Mouse (Mus musculus) stomach, postnatal 0 days (tissue): Measurements from ENCODE around the gene Cipc. TPM values are rescaled to one million over a fixed set of nuclear protein-coding genes. Genes with fewer than 3 reads are reported as not detected.

Experiments
- ATAC-seq: fragments of 200-750 bp; cut with Nextera tagmentation; 2 replicates; pipeline ENCODE4 v1.8.0; 2017; ENCODE audit not compliant: low FRiP score, low TSS enrichment
- DNase-seq: peaks from one replicate; pipeline ENCODE4 v3.0.0-alpha.2; 2016; ENCODE audit warnings: low spot score
- H3K27ac ChIP-seq: fragments of 300-500 bp; sonication (generic); replicated peaks from 2 replicates; pipeline ENCODE4 v1.5.1; 2014; ENCODE audit warnings: mild to moderate bottlenecking, control low read depth
- H3K27me3 ChIP-seq: fragments of 300-500 bp; sonication (generic); 2 replicates; pipeline ENCODE4 v1.6.1; 2014; ENCODE audit warnings: low read length; ENCODE audit not compliant: control insufficient read depth, insufficient read depth
- H3K36me3 ChIP-seq: fragments of 300-500 bp; sonication (generic); 2 replicates; pipeline ENCODE4 v1.6.1; 2014; ENCODE audit warnings: low read length, mixed read lengths; ENCODE audit not compliant: control insufficient read depth, insufficient read depth
- H3K4me1 ChIP-seq: fragments of 300-500 bp; sonication (generic); replicated peaks from 2 replicates; pipeline ENCODE4 v1.6.1; 2014; ENCODE audit warnings: antibody characterized with exemption; ENCODE audit not compliant: control insufficient read depth, insufficient read depth
- H3K4me2 ChIP-seq: fragments of 300-500 bp; sonication (generic); replicated peaks from 2 replicates; pipeline ENCODE4 v1.6.1; 2014; ENCODE audit warnings: low read depth, mild to moderate bottlenecking, control low read depth, moderate library complexity
- H3K4me3 ChIP-seq: fragments of 300-500 bp; sonication (generic); 2 replicates; pipeline ENCODE4 v1.5.1; 2014; ENCODE audit warnings: low read depth, low read length, control low read depth
- H3K9ac ChIP-seq: fragments of 300-500 bp; sonication (generic); 2 replicates; pipeline ENCODE4 v1.6.1; 2014; ENCODE audit warnings: mild to moderate bottlenecking, low read length, control low read depth, mixed read lengths
- H3K9me3 ChIP-seq: fragments of 300-500 bp; sonication (generic); 2 replicates; pipeline ENCODE4 v1.6.1; 2016; ENCODE audit warnings: low read length; ENCODE audit not compliant: control insufficient read depth
- CTCF ChIP-seq: IDR thresholded peaks from 2 replicates; pipeline ENCODE4 v1.5.1; 2016; ENCODE audit warnings: antibody characterized with exemption, low read depth, mild to moderate bottlenecking, moderate library complexity
- EP300 ChIP-seq: optimal IDR thresholded peaks from 2 replicates; pipeline ENCODE3; 2016; ENCODE audit warnings: antibody characterized with exemption
- WGBS: fragments of 180-500 bp; shearing (Covaris S2); extraction: QIAGEN DNeasy Blood & Tissue Kit; methylation state at CpG from one replicate; pipeline ENCODE4 v1.1.7; 2014; 5-methylcytosine and 5-hydroxymethylcytosine counted together
- polyA plus RNA-seq: library from polyadenylated mRNA; unstranded; fragments of >200 nt; fragmentation: Nextera tagmentation; extraction: Ambion mirVana; gene quantifications from 2 replicates; pipeline ENCODE4 v1.2.1, GENCODE M21; 2015

Gene Cipc
- polyA plus RNA-seq, 1 experiment from 2014 or later, result 10.1 TPM

DNA sequence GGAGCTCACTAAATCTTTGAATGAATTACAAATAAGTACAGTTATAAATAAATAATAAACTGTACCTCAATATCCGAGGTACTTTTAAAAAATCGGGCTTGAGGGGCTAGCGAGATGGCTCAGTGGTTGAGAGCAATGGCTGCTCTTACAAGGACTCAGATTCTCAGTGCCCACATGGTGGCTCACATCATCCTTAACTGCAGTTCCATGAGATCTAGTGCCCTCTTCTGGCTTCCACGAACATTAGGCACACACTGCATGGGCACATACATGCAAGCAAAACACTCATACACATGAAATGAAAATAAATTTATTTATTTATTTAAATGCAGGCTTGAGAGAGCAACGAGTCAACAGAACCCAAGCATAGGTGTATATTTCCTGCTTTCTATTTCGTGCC, 49.1 kb downstream of the Cipc start:
- no peaks in the 10 kb centered on the region for H3K4me1 ChIP-seq
- no peak overlapping the region for H3K27ac ChIP-seq
- ATAC-seq (no peak), DNase-seq (no peak)
- H3K4me2 ChIP-seq, result no peak overlapping the region
- WGBS, result 76% methylated on average over 6 of the region's 6 CpGs
- no peak overlapping the region for H3K9ac ChIP-seq
- no peaks in the 10 kb centered on the region for H3K9me3 ChIP-seq
- H3K36me3 ChIP-seq, result no peaks in the 10 kb centered on the region
- TF ChIP-seq EP300 (no peak), CTCF (no peak)
- H3K4me3 ChIP-seq, result no peak overlapping the region
- no peaks in the 10 kb centered on the region for H3K27me3 ChIP-seq

DNA sequence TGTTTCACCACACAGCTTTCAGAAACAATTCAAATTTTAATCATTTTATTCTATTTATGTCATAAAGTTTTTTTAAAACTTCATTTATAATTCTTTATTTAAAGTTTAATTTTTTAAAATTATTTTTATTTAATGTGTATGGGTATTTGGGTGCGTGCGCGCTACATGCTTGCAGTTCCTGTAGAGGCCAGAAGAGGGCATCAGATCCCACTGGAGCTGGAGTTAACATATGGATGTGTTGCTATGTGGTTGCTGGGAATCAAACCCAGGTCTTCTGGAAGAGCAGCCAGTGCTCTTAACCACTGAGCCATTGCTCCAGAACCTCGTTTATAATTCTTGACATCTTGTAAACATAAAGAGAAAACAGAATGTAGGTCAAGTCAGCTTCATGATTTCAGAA, 51.9 kb downstream of the Cipc start:
- Histone ChIP-seq H3K4me2 (no peak overlapping the region), H3K9ac (no peak overlapping the region)

DNA sequence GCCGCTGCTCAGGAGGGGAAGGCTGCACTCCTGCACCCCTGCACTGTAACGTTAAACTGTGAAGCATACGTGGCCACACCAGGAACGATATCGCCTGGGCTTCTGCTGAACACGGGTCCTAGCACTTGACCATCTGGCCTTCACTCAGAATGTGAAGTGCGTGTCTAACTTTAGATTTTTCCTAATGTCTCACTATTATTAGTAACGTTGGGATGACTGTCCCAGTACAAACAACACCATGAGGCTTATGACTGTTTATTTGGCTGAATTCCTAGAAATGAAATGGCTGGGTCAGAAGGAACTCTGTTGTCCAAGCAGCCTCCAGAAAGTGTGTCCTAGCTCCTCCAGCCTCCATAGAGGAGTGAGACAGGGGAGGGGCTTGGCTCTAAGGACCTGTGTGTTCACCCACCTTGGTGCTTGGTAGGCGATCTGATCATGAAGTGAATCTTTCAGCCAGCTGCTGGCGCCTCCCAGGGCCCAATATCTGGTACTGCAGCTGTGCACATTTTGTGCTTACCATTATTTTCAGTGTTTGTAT, 52.5 kb downstream of the Cipc start:
- no peak overlapping the region for H3K9ac ChIP-seq
- DNase-seq (no peak), ATAC-seq (no peak)
- no peaks in the 10 kb centered on the region for H3K4me1 ChIP-seq
- H3K4me3 ChIP-seq, result no peak overlapping the region
- TF ChIP-seq CTCF (peak; percentile 44), EP300 (no peak)
- no peak overlapping the region for H3K27ac ChIP-seq
- no peak overlapping the region for H3K4me2 ChIP-seq
- no peaks in the 10 kb centered on the region for H3K9me3 ChIP-seq
- no peaks in the 10 kb centered on the region for H3K27me3 ChIP-seq
- 63% methylated on average over 10 of the region's 10 CpGs for WGBS
- H3K36me3 ChIP-seq, result no peaks in the 10 kb centered on the region

More for the DNA sequence above, 51.9 kb downstream of the Cipc start:
- TF ChIP-seq EP300, result no peak
- peak; percentile 46 for TF ChIP-seq CTCF
- DNase-seq (no peak), ATAC-seq (no peak)
- Histone ChIP-seq H3K27ac (no peak overlapping the region), H3K9me3 (no peaks in the 10 kb centered on the region), H3K4me3 (no peak overlapping the region), H3K4me1 (no peaks in the 10 kb centered on the region), H3K27me3 (no peaks in the 10 kb centered on the region), H3K36me3 (no peaks in the 10 kb centered on the region)
- WGBS, result 77% methylated on average over 4 of the region's 4 CpGs

DNA sequence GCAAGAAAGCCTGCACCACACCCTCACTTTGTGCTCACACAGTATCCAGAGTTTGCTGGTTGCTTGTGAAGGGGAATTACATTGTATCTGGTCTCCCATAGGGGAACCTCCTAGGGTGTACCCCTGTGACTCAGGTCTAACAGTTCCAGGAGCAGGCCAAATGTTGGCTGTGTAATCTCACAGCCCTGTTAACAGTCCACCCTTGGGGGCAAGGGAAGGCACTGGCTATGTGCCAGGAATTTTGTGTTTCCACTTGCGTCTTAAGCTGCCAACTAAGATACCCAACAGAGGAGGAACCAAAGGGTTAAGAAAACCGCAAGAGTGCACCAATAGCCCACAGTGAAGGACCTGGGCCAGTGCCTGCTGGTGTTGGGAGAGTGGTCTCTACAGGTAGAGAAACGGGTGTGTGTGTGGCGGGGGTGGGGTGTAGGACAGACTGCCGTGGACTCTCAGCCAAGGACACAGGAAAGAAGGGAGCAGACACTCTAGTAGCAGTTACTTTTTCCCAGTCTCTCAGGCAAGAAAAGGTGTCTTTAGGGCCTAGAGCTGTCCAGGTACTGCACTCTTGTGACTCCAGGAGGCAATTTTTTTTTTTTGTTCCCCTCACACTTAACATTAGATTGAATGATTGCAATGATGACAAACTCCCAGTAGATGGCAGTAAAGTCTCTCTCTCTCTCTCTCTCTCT, 53.5 kb downstream of the Cipc start:
- Histone ChIP-seq H3K4me3 (no peak overlapping the region), H3K4me1 (no peaks in the 10 kb centered on the region), H3K9ac (no peak overlapping the region), H3K9me3 (no peaks in the 10 kb centered on the region), H3K27me3 (no peaks in the 10 kb centered on the region), H3K36me3 (no peaks in the 10 kb centered on the region), H3K27ac (no peak overlapping the region), H3K4me2 (no peak overlapping the region)
- DNase-seq (no peak), ATAC-seq (peak; percentile 31)
- TF ChIP-seq EP300 (no peak), CTCF (peak; percentile 68)
- 44% methylated on average over 5 of the region's 5 CpGs for WGBS

DNA sequence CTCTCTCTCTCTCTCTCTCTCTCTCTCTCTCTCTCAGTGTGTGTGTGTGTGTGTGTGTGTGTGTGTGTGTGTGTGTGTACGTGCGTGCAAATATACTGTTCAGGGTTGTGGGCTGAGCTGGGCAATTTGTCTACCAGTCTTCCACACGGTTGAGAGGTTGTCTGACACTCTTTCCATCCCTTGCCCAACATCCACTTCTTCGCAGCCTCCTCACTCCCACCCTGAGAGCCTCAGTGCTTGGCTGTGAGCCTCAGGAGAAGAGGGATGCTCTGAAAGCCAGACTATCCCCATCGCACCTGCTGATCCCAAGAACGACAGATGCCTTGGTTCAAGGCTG, 54.0 kb downstream of the Cipc start:
- H3K27ac ChIP-seq, result no peak overlapping the region
- no peak for TF ChIP-seq CTCF
- TF ChIP-seq EP300, result no peak
- H3K4me1 ChIP-seq, result no peaks in the 10 kb centered on the region
- no peak overlapping the region for H3K9ac ChIP-seq
- WGBS, result 39% methylated on average over 6 of the region's 6 CpGs
- DNase-seq (no peak), ATAC-seq (no peak)
- H3K4me2 ChIP-seq, result no peak overlapping the region
- H3K36me3 ChIP-seq, result no peaks in the 10 kb centered on the region
- no peak overlapping the region for H3K4me3 ChIP-seq
- no peaks in the 10 kb centered on the region for H3K27me3 ChIP-seq
- H3K9me3 ChIP-seq, result no peaks in the 10 kb centered on the region

DNA sequence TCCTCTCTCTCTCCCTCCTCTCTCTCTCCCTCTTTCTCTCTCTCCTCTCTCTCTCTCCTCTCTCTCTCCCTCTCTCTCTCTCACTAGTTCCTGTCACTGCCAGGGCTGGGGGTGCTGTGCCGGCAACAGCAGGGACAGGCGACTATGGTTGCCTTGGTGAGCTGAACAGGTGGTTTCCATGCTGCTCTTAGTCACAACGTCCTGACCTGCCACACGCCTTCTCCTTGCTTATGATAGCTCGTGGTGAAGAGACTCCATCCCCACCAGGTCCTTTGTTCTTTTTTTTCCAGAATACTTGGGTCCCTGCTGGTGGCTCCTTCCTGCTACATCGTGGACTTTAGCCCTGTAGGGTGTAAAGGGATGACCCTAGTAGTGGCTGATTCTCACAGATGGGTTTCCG, 55.4 kb downstream of the Cipc start:
- Histone ChIP-seq H3K4me2 (no peak overlapping the region), H3K27ac (no peak overlapping the region), H3K27me3 (no peaks in the 10 kb centered on the region), H3K4me1 (no peaks in the 10 kb centered on the region), H3K36me3 (no peaks in the 10 kb centered on the region), H3K9ac (no peak overlapping the region), H3K9me3 (no peaks in the 10 kb centered on the region), H3K4me3 (no peak overlapping the region)
- ATAC-seq, result no peak
- WGBS, result 51% methylated on average over 7 of the region's 7 CpGs
- no peak for DNase-seq
- TF ChIP-seq CTCF, result no peak
- TF ChIP-seq EP300, result no peak
